Mouse (Mus musculus): ENCODE results near the gene Cilp2. TPM values are rescaled to one million over a fixed set of nuclear protein-coding genes. Genes with fewer than 3 reads are reported as not detected.

Gene Cilp2
- total RNA-seq, 2 experiments from 2014 or later, result 1.2 to 1.3 TPM

GRCm38 (mm10) chr8:69902163-69903062, 14.9 kb upstream of the Cilp2 start, which contains the start of the genes Tssk6, Ndufa13 and Yjefn3:
Gene Tssk6 (plus strand): TSS chr8:69902184.
Gene Ndufa13 (minus strand): TSS chr8:69902558.
Gene Yjefn3 (minus strand): TSS chr8:69902712.
- peak in 1 of 2 experiments; percentile 47 for DNase-seq
- intact Hi-C loops (cut with DNase I), result no loop called here

- peak; percentile 98 to 99 for DNase-seq
- intact Hi-C loops (cut with DNase I), result no loop called here
These were observed 14.1 kb upstream of the Cilp2 start for GRCm38 (mm10) chr8:69901484-69902162.

GRCm38 (mm10) chr8:69900895-69901451, 13.5 kb upstream of the Cilp2 start:
- no peak for DNase-seq
- intact Hi-C loops (cut with DNase I), result no loop called here

- DNase-seq, result no peak
- intact Hi-C loops (cut with DNase I), result loop anchor here (10.0 kb wide), 1 partner anchor 575 kb away; no protein-coding TSS in a partner anchor
These were observed 12.4 kb upstream of the Cilp2 start for GRCm38 (mm10) chr8:69899876-69900275.

GRCm38 (mm10) chr8:69897857-69898256, 10.4 kb upstream of the Cilp2 start:
- intact Hi-C loops (cut with DNase I), result loop anchor here (10.0 kb wide), 1 partner anchor 573 kb away; no protein-coding TSS in a partner anchor
- no peak for DNase-seq

GRCm38 (mm10) chr8:69895772-69896451, 8.4 kb upstream of the Cilp2 start:
- peak in 1 of 2 experiments; percentile 38 for DNase-seq
- intact Hi-C loops (cut with DNase I), result loop anchor here (10.0 kb wide), 1 partner anchor 571 kb away; no protein-coding TSS in a partner anchor

- DNase-seq, result no peak
- intact Hi-C loops (cut with DNase I), result loop anchor here (10.0 kb wide), 1 partner anchor 570 kb away; no protein-coding TSS in a partner anchor
These were observed 7.4 kb upstream of the Cilp2 start for GRCm38 (mm10) chr8:69894836-69895332.

GRCm38 (mm10) chr8:69893863-69894262, 6.4 kb upstream of the Cilp2 start:
- peak; percentile 47 to 80 for DNase-seq
- intact Hi-C loops (cut with DNase I), result loop anchor here (10.0 kb wide), 1 partner anchor 569 kb away; no protein-coding TSS in a partner anchor

GRCm38 (mm10) chr8:69890813-69891241, 3.3 kb upstream of the Cilp2 start:
- DNase-seq, result peak; percentile 56 to 62
- intact Hi-C loops (cut with DNase I), result loop anchor here (10.0 kb wide), 1 partner anchor 566 kb away; no protein-coding TSS in a partner anchor

GRCm38 (mm10) chr8:69888902-69889301, 1.4 kb upstream of the Cilp2 start:
- intact Hi-C loops (cut with DNase I), result no loop called here
- no peak for DNase-seq

- DNase-seq, result peak; percentile 32 to 38
- intact Hi-C loops (cut with DNase I), result no loop called here
These were observed 868 bp upstream of the Cilp2 start for GRCm38 (mm10) chr8:69888244-69888866.

- DNase-seq, result no peak
- intact Hi-C loops (cut with DNase I), result no loop called here
These were observed 3.3 kb downstream of the Cilp2 start for GRCm38 (mm10) chr8:69884141-69884540.

- intact Hi-C loops (cut with DNase I), result no loop called here
- DNase-seq, result no peak
These were observed 4.5 kb downstream of the Cilp2 start for GRCm38 (mm10) chr8:69882833-69883600.

- intact Hi-C loops (cut with DNase I), result no loop called here
- DNase-seq, result peak; percentile 68 to 74
These were observed 5.3 kb downstream of the Cilp2 start for GRCm38 (mm10) chr8:69882021-69882756.

GRCm38 (mm10) chr8:69881261-69881865, 6.1 kb downstream of the Cilp2 start:
- no peak for DNase-seq

GRCm38 (mm10) chr8:69880841-69881240, 6.6 kb downstream of the Cilp2 start:
- intact Hi-C loops (cut with DNase I), result no loop called here
- no peak for DNase-seq

More at GRCm38 (mm10) chr8:69881261-69881865, 6.1 kb downstream of the Cilp2 start:
- intact Hi-C loops (cut with DNase I), result no loop called here

GRCm38 (mm10) chr8:69879678-69880077, 7.8 kb downstream of the Cilp2 start:
- DNase-seq, result no peak
- intact Hi-C loops (cut with DNase I), result no loop called here

GRCm38 (mm10) chr8:69877992-69878391, 9.5 kb downstream of the Cilp2 start:
- no peak for DNase-seq
- intact Hi-C loops (cut with DNase I), result no loop called here
